Mouse (Mus musculus) liver, embryonic 16.5 days (tissue): Measurements from ENCODE around the gene Plekha4. TPM values are rescaled to one million over a fixed set of nuclear protein-coding genes. Genes with fewer than 3 reads are reported as not detected.
"Not testable (repeated sequence)": the region's sequence is repeated elsewhere in the genome, so short reads cannot be mapped to it uniquely, and the experiment has no call there.

Source experiments
- ATAC-seq: fragments of 200-750 bp; cut with Nextera tagmentation; 2 replicates; pipeline ENCODE4 v1.8.0; 2017; ENCODE audit warnings: low read depth, mild to moderate bottlenecking, moderate number of reproducible peaks, moderate library complexity
- H3K27ac ChIP-seq: fragments of 300-500 bp; sonication (generic); 2 replicates; pipeline ENCODE4 v1.5.1; 2014; ENCODE audit warnings: mild to moderate bottlenecking, low read length
- H3K27me3 ChIP-seq: fragments of 300-500 bp; sonication (generic); 2 replicates; pipeline ENCODE4 v1.6.1; 2014; ENCODE audit warnings: low read depth, low read length, mixed read lengths; ENCODE audit not compliant: control insufficient read depth, insufficient read depth
- H3K36me3 ChIP-seq: fragments of 300-500 bp; sonication (generic); 2 replicates; pipeline ENCODE4 v1.6.1; 2014; ENCODE audit warnings: mild to moderate bottlenecking; ENCODE audit not compliant: control insufficient read depth, insufficient read depth
- H3K4me1 ChIP-seq: fragments of 300-500 bp; sonication (generic); 2 replicates; pipeline ENCODE4 v1.6.1; 2014; ENCODE audit warnings: low read depth, low read length, mixed read lengths; ENCODE audit not compliant: control insufficient read depth
- H3K4me2 ChIP-seq: fragments of 300-500 bp; sonication (generic); 2 replicates; pipeline ENCODE4 v1.6.1; 2014; ENCODE audit warnings: low read depth, low read length, mixed read lengths
- H3K4me3 ChIP-seq: fragments of 300-500 bp; sonication (generic); 2 replicates; pipeline ENCODE4 v1.5.1; 2014; ENCODE audit warnings: low read depth, mild to moderate bottlenecking, low read length
- H3K9ac ChIP-seq: fragments of 300-500 bp; sonication (generic); 2 replicates; pipeline ENCODE4 v1.6.1; 2014; ENCODE audit warnings: low read depth, low read length
- H3K9me3 ChIP-seq: fragments of 300-500 bp; sonication (generic); replicated peaks from 2 replicates; pipeline ENCODE4 v1.6.1; 2016; ENCODE audit warnings: low read length; ENCODE audit not compliant: control insufficient read depth
- WGBS: fragments of 180-500 bp; shearing (Covaris S2); extraction: QIAGEN DNeasy Blood & Tissue Kit; methylation state at CpG from one replicate; pipeline ENCODE4 v1.1.7; 2014; ENCODE audit not compliant: insufficient replicate concordance; 5-methylcytosine and 5-hydroxymethylcytosine counted together
- polyA plus RNA-seq: library from polyadenylated mRNA; unstranded; fragments of >200 nt; fragmentation: Nextera tagmentation; extraction: Ambion mirVana; gene quantifications from 2 replicates; pipeline ENCODE4 v1.2.1, GENCODE M21; 2015

Plekha4 gene
- polyA plus RNA-seq: 0.47 and 0.78 TPM in 2 replicates

- no peaks in the 10 kb centered on the region; the same call in 1 of the 2 replicates for H3K27me3 ChIP-seq
- peak; percentile 71 for ATAC-seq
- H3K4me2 ChIP-seq: peak within 1 kb of the TSS; percentile 75
- H3K9ac ChIP-seq: peak within 1 kb of the TSS; percentile 96
- H3K4me3 ChIP-seq: peak within 1 kb of the TSS; percentile 86
- peak within 1 kb of the TSS; percentile 100 for H3K27ac ChIP-seq
- peaks cover 24% of the 10 kb centered on the region for H3K36me3 ChIP-seq
- H3K9me3 ChIP-seq: no peaks in the 10 kb centered on the region
- peaks cover 16% of the 10 kb centered on the region for H3K4me1 ChIP-seq
- whole genome bisulfite sequencing: 0% methylated on average over 54 of the region's 54 CpGs
Measured at GRCm38 (mm10) chr7:45525809-45526473, at the start of gene Plekha4, which contains the start of gene Ppp1r15a. Plekha4 (plus strand) TSS chr7:45526330. Ppp1r15a (minus strand) TSS chr7:45526268.

- H3K9me3 ChIP-seq: no peaks in the 10 kb centered on the region
- H3K36me3 ChIP-seq: no peaks in the 10 kb centered on the region; the same call in 1 of the 2 replicates
- no peaks in the 10 kb centered on the region for H3K27me3 ChIP-seq
- H3K4me3 ChIP-seq: no peak overlapping the region
- no peak for ATAC-seq
- H3K27ac ChIP-seq: no peak overlapping the region
- peaks cover 11% of the 10 kb centered on the region for H3K4me1 ChIP-seq
- no peak overlapping the region for H3K4me2 ChIP-seq
- H3K9ac ChIP-seq: no peak overlapping the region
- WGBS: 22% methylated on average over 1 of the region's 1 CpGs
Measured at GRCm38 (mm10) chr7:45476453-45476852, 49.7 kb upstream of the Plekha4 start.

GRCm38 (mm10) chr7:45477003-45477402 is 49.1 kb upstream of the Plekha4 start:
- Histone ChIP-seq H3K27me3 (no peaks in the 10 kb centered on the region), H3K9ac (no peak overlapping the region), H3K4me1 (peaks cover 15% of the 10 kb centered on the region), H3K4me3 (no peak overlapping the region), H3K36me3 (no peaks in the 10 kb centered on the region; the same call in 1 of the 2 replicates), H3K27ac (no peak overlapping the region), H3K4me2 (no peak overlapping the region), H3K9me3 (no peaks in the 10 kb centered on the region)
- ATAC-seq: peak; percentile 31; the same call in 1 of the 2 replicates
- 12% methylated on average over 3 of the region's 3 CpGs for WGBS

- no peak overlapping the region for H3K9ac ChIP-seq
- no peak overlapping the region for H3K4me3 ChIP-seq
- no peak overlapping the region for H3K27ac ChIP-seq
- H3K27me3 ChIP-seq: no peaks in the 10 kb centered on the region
- no peaks in the 10 kb centered on the region for H3K9me3 ChIP-seq
- no peak overlapping the region for H3K4me2 ChIP-seq
- ATAC-seq: no peak
- no peaks in the 10 kb centered on the region; the same call in 1 of the 2 replicates for H3K36me3 ChIP-seq
- peaks cover 18% of the 10 kb centered on the region for H3K4me1 ChIP-seq
- 90% methylated on average over 7 of the region's 7 CpGs for WGBS
Measured at GRCm38 (mm10) chr7:45478774-45479173, 47.4 kb upstream of the Plekha4 start.

GRCm38 (mm10) chr7:45480310-45480709 is 45.8 kb upstream of the Plekha4 start:
- not testable (repeated sequence) for H3K27ac ChIP-seq, H3K9ac ChIP-seq

GRCm38 (mm10) chr7:45481374-45481927 is 44.7 kb upstream of the Plekha4 start, which contains the start of gene Tulp2:
Tulp2 (plus strand) TSS chr7:45481877.
- Histone ChIP-seq H3K36me3 (no peaks in the 10 kb centered on the region), H3K9me3 (no peaks in the 10 kb centered on the region), H3K9ac (no peak within 1 kb of the TSS), H3K27ac (no peak within 1 kb of the TSS), H3K4me1 (peaks cover 12% of the 10 kb centered on the region), H3K4me2 (no peak within 1 kb of the TSS), H3K27me3 (no peaks in the 10 kb centered on the region), H3K4me3 (no peak within 1 kb of the TSS)
- ATAC-seq: peak; percentile 79
- 40% methylated on average over 15 of the region's 15 CpGs for WGBS

More at GRCm38 (mm10) chr7:45480310-45480709, 45.8 kb upstream of the Plekha4 start:
- ATAC-seq, H3K36me3 ChIP-seq, H3K27me3 ChIP-seq, H3K4me3 ChIP-seq, H3K4me2 ChIP-seq, H3K9me3 ChIP-seq: not testable (repeated sequence)
- WGBS: 67% methylated on average over 3 of the region's 4 CpGs
- H3K4me1 ChIP-seq: peaks cover 15% of the 10 kb centered on the region

GRCm38 (mm10) chr7:45482166-45482565 is 44.0 kb upstream of the Plekha4 start:
- no peaks in the 10 kb centered on the region for H3K27me3 ChIP-seq
- no peak overlapping the region for H3K4me2 ChIP-seq
- H3K4me3 ChIP-seq: no peak overlapping the region
- H3K4me1 ChIP-seq: peaks cover 17% of the 10 kb centered on the region
- no peaks in the 10 kb centered on the region for H3K9me3 ChIP-seq
- no peak overlapping the region for H3K27ac ChIP-seq
- ATAC-seq: no peak
- H3K9ac ChIP-seq: no peak overlapping the region
- no peaks in the 10 kb centered on the region for H3K36me3 ChIP-seq
- WGBS: 31% methylated on average over 1 of the region's 1 CpGs

- not testable (repeated sequence) for H3K36me3 ChIP-seq, H3K4me3 ChIP-seq, H3K27ac ChIP-seq, H3K4me2 ChIP-seq, H3K27me3 ChIP-seq, H3K9me3 ChIP-seq, ATAC-seq, H3K9ac ChIP-seq
- 76% methylated on average over 5 of the region's 5 CpGs for WGBS
- H3K4me1 ChIP-seq: peaks cover 33% of the 10 kb centered on the region
Measured at GRCm38 (mm10) chr7:45484985-45485384, 41.1 kb upstream of the Plekha4 start.

GRCm38 (mm10) chr7:45486158-45486557 is 40.0 kb upstream of the Plekha4 start:
- H3K9me3 ChIP-seq: no peaks in the 10 kb centered on the region
- no peaks in the 10 kb centered on the region for H3K27me3 ChIP-seq
- H3K4me1 ChIP-seq: peaks cover 44% of the 10 kb centered on the region
- H3K4me3 ChIP-seq: no peak overlapping the region
- WGBS: 27% methylated on average over 7 of the region's 7 CpGs
- H3K9ac ChIP-seq: no peak overlapping the region
- H3K27ac ChIP-seq: no peak overlapping the region
- H3K36me3 ChIP-seq: no peaks in the 10 kb centered on the region
- H3K4me2 ChIP-seq: no peak overlapping the region
- no peak for ATAC-seq
